Mouse (Mus musculus) stomach, embryonic 15.5 days (tissue): ENCODE measurements around the gene Olfr965. TPM values are rescaled to one million over a fixed set of nuclear protein-coding genes. Genes with fewer than 3 reads are reported as not detected.

Experiments
- polyA plus RNA-seq: library from polyadenylated mRNA; unstranded; fragments of >200 nt; fragmentation: Nextera tagmentation; extraction: Ambion mirVana; gene quantifications from 2 replicates; pipeline ENCODE4 v1.2.1, GENCODE M21; 2015

The Olfr965 gene
- polyA plus RNA-seq, 1 experiment from 2014 or later: not detected

Other genes starting within 250 kb of the Olfr965 start
- gene Olfr955, start 239.4 kb upstream of the Olfr965 start, polyA plus RNA-seq: not detected in 2 replicates
- not detected in 2 replicates for gene Olfr44, start 217.4 kb upstream of the Olfr965 start, polyA plus RNA-seq
- gene Olfr957, start 195.5 kb upstream of the Olfr965 start, polyA plus RNA-seq: not detected in 2 replicates
- gene Olfr958, start 157.3 kb upstream of the Olfr965 start, polyA plus RNA-seq: not detected in 2 replicates
- gene Olfr959, start 135.8 kb upstream of the Olfr965 start, polyA plus RNA-seq: not detected in 2 replicates
- 25.7 and 28.1 TPM in 2 replicates for gene AW551984, start 107.0 kb upstream of the Olfr965 start, polyA plus RNA-seq
- gene Olfr148, start 100.7 kb upstream of the Olfr965 start, polyA plus RNA-seq: not detected in 2 replicates
- gene Olfr960, start 90.0 kb upstream of the Olfr965 start, polyA plus RNA-seq: not detected in 2 replicates
- gene Olfr961, start 66.3 kb upstream of the Olfr965 start, polyA plus RNA-seq: not detected in 2 replicates
- not detected in 2 replicates for gene Olfr963, start 44.1 kb upstream of the Olfr965 start, polyA plus RNA-seq
- gene Olfr149, start 4.2 kb upstream of the Olfr965 start, polyA plus RNA-seq: not detected in 2 replicates
- gene Olfr150, start 19.6 kb downstream of the Olfr965 start, polyA plus RNA-seq: not detected in 2 replicates
- not detected in 2 replicates for gene Olfr967, start 34.9 kb downstream of the Olfr965 start, polyA plus RNA-seq
- gene Olfr968, start 71.9 kb downstream of the Olfr965 start, polyA plus RNA-seq: not detected in 2 replicates
- not detected in 2 replicates for gene Olfr969, start 79.6 kb downstream of the Olfr965 start, polyA plus RNA-seq
- not detected in 2 replicates for gene Olfr970, start 97.5 kb downstream of the Olfr965 start, polyA plus RNA-seq
- not detected in 2 replicates for gene Olfr971, start 125.5 kb downstream of the Olfr965 start, polyA plus RNA-seq
- not detected in 2 replicates for gene Olfr972, start 155.1 kb downstream of the Olfr965 start, polyA plus RNA-seq
- not detected in 2 replicates for gene Olfr229, start 196.0 kb downstream of the Olfr965 start, polyA plus RNA-seq
- gene Olfr974, start 226.1 kb downstream of the Olfr965 start, polyA plus RNA-seq: not detected in 2 replicates
- 0.04 TPM in 1 of 2 replicates, not detected in the other for gene Olfr975, start 240.7 kb downstream of the Olfr965 start, polyA plus RNA-seq
- gene Olfr976, start 249.8 kb downstream of the Olfr965 start, polyA plus RNA-seq: not detected in 2 replicates